Mouse (Mus musculus) fibroblast of lung, adult 2 months (primary cell): ENCODE data around the gene Hoga1.

Experiments
- DNase-seq: peaks from one replicate; pipeline ENCODE4 v3.0.0-alpha.2; 2011; ENCODE audit warnings: low read depth

The Hoga1 gene

DNA sequence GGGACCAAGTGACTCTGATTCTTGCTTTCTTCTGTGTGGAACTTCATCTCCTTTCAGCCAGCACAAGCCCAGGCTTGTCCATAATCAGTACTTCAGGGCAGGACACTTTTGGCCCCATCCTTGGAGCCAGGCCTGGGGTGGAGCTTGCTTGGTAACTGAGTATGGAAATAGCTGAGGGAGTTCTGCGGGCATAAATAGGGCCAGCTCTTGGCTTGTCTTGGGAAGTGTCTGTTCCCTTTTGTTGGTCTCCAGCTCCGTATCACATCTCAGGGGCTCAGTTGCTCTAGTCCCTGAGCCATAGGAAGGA, 22.9 kb upstream of the Hoga1 start:
- no peak for DNase-seq

DNA sequence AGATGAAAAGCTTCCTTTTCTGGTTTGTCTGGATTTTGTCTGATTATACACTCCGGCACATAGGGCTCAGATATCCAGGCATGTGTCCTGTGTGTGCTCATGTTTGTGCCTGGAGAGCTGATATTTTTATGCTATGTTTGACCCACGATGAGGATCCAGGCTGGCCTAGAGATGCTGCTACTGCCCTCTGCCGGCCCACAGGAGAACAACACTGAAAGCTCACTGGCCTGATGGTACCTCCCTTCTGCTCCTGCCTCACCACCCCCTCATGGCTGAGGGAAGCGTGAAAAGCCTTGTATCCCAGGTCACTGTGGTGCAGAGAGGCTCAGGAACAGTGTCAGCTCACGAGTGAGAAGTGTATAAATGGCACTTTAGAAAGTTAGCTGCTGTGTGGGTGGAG, 19.3 kb upstream of the Hoga1 start:
- DNase-seq: no peak

DNA sequence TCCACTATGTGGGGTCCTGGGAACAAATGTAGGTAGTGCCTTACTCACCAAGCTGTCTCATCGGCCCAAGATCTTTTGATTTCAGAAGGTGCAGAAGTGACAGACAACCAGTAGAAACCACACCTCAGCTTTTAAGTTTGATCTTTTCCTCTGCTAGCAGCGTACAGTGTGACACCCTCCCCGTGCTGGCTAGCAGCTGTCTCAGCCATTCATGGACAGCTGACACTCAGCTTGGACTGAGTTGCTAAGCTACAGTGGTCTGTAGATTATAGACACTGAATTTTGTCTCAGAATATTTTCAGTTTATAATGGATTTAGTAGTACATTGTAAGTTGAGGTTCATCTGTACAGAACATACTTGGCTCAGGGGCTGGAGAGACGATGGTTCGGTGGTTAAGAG, 14.3 kb upstream of the Hoga1 start:
- DNase-seq: no peak

DNA sequence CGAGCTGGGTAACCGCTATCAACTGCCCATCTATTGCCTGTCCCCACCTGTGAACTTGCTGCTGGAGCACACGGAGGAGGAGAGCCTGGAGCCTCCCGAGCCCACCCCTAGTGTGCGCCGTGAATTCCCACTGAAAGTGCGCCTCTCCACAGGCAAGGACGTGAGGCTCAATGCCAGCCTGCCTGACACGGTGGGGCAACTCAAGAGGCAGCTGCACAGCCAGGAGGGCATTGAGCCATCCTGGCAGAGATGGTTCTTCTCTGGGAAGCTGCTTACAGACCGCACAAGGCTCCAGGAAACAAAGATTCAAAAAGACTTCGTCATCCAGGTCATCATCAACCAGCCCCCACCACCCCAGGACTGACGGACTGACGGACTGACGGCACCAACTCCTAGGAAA, 11.8 kb upstream of the Hoga1 start:
- no peak for DNase-seq

DNA sequence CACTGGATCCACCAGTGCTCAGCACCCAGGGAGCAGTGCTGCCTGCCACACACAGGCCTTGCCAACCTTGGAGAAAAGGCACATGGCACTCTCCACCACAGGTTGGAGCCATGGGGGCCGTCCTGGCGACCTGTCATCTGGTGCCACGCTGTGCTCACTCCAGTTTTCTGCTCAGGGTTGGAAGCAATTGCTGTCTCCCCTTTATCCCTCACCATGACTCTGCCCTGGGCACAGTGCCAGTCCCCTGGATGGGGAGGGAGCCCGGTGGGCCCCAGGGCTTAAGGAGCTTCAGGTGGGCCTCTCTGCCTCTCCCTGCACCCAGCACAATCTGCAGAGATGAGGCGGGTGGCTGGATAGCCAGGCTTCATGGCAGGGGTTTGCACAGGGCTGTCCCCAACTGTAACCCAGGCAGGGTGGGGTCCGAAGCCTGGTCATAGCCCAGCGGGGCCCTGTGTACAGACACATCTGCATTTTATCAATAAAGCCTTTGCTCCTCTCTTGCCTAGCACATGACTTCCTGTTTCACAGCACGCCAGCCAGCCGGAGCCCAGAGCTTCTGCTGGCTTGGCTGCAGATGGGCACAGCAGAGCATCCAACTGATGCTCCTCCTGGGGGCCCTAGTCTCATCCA, 11.1 kb upstream of the Hoga1 start:
- no peak for DNase-seq

DNA sequence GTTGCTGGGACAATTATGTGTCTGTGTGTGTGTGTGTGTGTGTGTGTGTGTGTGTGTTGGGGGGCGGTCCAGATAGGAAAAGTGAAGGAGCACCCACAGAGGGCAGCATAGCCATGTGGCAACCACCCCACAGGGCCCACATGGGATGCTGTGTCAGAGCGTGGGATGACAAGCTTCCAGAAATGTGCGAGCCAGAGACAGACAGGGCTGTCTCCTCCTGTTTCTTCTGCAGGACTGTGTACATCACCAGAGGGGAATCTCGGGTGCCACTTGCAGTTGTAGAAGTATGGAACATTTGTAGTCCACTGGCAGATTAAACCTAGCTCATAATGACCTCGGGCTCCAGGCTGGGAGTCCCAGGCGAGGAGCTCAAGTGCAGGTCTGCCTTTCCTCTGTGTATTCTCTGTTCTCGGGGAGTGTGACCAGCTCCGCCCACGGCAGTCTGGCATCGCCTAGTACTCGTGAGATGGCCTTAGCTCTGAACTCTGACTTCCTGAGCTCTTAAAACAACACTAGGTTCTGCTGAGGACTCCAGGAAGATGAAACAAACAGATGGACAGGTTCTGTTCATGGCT, 10.4 kb upstream of the Hoga1 start:
- no peak for DNase-seq

DNA sequence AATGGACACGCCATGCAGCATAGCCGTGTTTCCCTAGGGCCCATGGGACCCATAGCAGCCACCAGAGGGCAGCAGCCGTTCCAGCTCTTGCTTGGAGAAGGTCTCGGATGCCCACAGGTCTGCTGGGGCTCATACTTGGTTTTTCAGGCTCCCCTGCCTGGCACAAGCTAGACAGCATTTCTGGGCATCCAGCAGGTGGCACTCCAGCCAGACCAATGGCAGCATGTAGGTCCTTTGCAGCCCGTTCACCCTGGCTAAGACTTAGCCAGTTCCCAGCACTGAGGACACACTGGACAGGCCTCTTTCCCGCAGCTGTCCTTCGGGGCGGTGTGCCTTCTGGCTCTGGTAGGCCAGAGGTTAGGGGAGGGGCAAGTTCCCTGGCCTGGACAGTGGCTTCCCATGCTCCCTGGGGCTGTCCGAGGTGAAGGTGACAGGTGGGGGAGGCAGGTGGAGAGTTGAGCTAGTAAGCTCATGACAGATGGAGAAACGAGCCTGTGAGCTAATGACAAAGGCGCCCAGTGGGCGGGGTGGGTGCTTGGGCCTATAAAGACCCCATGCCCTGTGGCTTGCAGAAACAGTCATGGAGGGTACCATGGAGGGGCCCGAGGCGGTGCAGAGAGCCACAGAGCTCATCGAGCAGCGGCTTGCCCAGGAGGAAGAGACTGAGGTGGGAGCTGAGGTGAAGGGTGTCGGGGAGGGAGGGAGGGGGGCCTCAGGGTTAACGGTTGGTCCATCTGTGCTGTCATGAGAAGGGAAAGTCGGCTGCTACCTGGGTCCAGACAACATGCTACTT, 9.8 kb upstream of the Hoga1 start, which contains the start of gene Ankrd2:
Gene Ankrd2 (plus strand): TSS at position 545 of the 793 bp plus-strand sequence.
- peak; percentile 60 for DNase-seq

DNA sequence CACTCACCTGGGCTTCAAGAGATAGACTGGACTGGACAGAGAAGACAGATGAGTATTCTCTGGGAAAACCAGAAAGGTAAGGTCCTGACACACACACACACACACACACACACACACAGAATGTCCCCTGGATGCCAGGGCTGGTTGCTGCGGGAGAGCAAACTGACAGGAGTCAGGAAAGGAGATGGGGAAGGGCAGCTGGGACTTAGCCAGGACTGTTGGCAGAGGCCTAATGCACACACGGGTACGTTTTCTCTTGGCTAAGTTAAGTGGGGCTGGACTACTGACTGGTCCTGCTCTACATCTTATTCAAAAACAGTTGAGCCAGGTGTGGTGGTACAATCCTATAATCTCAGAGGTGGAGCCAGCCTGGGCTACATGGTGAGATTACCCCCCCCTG, 9.1 kb upstream of the Hoga1 start:
- DNase-seq: no peak

DNA sequence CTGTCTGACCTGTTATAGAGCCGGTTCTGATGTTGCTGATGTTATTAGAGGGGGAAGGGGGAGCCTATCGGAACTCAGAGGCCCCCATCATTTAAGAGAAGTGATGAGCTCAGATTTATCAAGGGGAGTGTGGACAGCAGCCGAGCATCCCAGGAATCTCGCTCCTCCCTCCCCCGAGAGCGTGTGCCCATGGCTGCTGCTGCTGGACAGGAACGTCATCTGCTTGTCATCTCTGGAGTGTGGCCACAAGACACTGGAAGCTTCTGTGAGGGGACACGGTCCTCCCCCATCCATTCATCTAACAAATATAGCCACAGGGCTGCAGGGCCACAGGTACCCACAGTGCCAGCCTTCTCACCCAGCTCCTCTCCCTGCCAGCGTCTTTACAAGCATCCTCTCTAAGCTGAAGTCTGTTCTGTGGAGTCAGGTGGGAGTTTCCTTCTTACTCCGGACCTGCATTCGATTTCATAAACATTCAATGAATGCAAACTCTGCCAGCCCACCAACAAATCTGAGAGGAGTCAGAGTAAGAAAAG, 8.2 kb upstream of the Hoga1 start:
- DNase-seq: no peak

DNA sequence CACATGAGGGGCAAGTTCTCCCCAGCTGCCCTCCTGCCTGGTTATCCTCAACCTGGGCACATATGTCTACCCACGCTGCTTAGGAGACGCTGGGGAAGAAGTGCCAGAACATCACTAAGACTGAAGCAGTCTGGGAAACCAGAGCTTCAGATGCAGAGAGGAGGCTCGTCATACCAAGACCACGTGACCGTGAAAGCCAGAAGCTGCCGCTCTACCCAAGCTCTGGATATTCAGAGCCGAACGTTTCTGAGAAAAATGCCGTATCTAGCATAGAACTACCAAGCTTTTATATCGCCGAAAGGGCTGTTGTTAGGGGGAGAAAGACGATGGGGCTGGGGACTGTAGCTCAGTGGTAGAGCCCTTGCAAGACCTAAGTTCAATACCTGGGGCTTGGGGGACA, 7.1 kb upstream of the Hoga1 start:
- DNase-seq: no peak

DNA sequence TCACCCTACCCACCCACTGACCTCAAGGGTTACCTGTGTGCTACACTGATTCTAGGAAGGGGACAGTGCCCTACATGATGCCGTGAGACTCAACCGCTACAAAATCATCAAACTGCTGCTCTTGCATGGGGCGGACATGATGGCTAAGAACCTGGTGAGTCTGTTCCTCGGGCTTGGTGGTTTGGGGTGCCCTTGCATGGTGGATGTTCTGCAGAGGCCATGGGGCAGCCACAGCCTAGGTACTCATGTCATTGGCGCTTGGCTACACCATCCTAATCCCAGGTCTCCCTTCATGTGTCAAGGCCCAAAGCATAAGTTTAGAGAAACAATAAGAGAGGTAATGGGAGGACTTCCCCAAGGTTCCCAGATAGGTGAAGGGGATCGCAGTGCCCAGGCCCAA, 1.4 kb upstream of the Hoga1 start:
- no peak for DNase-seq

DNA sequence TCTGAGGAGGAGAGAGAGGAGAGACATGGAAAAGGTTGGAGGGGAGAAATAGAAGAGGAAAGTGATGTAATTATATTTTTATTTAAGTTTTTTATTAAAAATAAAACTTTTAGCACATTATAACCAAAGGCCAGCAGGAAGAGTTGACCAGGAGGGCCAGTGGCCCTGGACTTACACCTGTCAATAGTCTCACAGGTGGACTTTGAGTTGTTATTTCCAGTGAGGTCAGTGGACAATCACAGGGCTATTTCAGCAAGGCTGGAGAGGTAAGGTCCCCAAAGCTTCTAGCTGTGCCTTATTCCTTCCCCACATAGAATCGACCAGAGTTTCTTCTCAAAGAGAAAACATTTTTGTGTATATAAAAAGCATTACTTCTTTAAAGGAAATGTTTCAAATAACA, 4.8 kb downstream of the Hoga1 start:
- DNase-seq: no peak

DNA sequence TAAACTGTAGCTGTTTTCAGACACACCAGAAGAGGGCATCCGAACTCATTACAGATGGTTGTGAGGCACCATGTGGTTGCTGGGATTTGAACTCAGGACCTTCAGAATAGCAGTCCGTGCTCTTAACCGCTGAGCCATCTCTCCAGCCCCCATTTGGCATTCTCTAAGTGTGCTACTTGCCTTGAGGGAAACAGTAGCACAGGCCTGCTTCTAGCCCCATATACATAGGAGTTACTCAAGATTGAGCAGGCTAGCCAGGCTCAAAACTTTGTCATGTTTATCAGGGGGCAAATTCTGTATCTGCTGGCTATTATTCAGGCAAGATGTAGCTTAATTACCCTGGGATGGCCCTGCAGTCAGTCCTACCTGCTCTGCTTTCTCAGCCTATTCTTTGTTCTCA, 5.9 kb downstream of the Hoga1 start:
- DNase-seq: no peak

DNA sequence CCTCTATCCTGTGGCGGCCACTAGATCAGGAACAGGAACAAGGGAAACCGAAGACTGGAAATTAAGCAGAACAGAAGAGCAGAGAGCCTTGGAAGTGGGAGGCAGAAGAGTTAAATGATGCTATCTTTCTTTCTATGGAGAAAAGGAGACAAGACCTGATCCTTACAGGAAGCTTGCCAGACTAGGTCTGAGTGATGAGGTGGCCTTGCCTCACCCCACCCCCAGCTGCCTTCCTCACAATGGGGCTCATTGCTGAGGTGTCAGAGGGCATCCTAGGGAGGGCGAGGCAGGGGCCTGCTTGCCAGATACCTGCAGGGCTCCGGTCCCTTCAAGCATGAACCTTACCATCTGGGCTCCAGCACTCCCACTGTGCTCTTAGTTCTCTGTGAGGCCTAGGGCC, 6.5 kb downstream of the Hoga1 start, which contains the start of gene 4933411K16Rik:
Gene 4933411K16Rik (plus strand): TSS at position 301 of the 400 bp plus-strand sequence.
- DNase-seq: no peak

DNA sequence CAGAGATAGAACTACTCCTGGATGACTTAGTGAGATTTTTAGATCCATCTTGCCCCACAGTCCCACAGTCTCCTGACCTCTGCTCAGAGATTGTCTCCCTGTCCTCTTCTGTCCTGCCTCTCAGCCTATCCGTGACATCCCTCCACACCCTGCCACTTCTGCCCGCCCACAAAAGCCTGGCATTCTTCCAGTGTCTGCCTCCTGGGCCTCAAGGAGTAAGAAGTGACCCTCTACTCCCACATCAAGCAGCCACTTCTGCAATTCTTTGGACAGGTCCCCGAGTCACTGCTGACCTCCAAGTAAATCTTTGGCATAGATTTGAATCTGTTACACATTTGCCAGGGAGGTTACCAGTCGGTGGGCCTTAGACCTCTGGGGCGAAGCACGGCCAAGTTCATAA, 8.8 kb downstream of the Hoga1 start:
- DNase-seq: no peak

DNA sequence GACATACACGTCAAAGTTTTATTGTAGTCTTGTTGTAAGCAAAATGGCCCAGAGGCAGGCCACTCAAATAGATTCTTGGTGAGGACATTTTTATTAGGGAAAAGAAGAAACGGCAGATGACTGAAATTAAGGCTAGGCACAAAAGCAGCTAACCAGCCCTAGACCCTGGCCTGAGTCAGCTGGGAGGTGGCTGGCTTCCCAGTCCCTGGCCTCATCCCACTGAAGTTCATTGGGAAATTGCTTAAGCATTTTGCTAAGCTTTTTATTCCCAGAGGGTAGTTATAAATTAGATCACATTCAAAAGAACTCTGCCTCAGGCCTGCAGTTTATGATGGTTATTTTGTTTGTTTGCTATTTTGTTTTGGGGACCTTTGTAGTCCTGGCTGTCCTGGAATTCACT, 10.5 kb downstream of the Hoga1 start:
- DNase-seq: peak; percentile 58

DNA sequence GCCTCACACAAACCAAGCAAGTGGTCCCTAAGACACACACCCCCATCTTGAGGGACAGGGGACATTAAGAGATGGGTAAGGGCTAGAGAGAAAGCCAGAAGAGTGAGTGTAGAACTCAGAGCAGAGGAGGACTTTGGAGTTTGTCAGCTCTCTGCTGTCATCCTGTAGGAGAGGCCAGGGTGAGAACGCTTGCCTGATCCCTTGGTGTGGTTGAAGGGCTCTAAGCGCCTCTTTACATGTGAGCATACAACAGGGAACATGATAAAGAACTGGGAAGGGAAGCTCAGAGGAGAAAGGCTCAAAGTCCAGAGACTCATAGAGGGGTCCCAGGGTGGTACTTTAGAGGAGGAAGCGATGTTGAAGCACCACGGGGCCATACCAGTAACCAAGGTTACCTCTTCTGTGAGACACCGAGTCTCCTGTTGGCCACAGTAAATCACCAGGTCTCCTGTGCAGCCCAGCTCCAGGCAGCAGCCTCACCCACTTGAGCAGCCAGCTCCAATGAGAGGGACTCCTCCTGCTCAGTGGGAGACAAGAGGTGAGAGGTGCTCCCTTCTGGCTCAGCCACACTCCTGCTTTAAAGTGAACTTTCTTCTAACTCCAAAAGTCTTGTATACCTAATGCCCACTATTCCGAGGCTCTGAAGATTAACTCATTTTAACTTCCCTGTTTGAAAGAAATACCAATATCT, 11.5 kb downstream of the Hoga1 start:
- DNase-seq: no peak

DNA sequence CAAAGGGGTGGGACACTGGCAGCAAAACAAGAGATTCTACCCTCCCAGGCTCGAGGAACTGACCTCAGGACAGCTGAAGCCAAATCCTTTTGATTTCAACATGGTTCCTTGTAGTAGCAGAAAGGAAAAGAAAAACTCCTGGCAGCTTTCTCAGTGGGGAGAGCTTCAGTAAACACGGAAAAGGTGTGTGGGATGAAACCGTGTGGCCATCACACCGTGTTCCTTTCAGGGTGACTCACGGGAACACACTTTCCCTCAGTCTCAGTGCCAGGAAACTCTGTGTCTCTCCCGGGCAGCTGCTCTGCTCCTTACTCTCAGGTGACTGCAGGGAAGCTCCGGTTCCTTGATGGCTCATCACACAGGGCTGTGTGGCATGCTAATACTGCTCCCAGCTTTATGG, 13.0 kb downstream of the Hoga1 start:
- DNase-seq: no peak

DNA sequence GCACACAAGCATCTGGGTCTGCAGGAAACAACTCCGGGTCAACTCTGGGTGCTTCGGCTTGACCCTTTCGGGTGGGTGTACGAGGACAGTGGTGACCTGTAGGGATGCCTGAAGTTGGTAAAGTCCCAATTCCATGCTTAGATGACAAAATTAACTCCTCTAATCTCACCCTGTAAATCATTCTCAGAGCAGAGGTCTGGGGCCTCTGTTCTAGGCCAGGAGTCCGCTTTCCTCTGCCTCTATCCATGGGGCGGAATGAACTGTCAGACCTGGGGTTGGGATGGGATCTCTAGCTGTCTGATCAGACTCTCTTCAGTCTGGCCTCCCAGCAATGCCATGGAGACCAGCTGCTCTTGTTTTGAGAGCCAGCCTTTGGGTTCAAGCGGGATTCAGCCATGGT, 16.0 kb downstream of the Hoga1 start:
- DNase-seq: no peak

DNA sequence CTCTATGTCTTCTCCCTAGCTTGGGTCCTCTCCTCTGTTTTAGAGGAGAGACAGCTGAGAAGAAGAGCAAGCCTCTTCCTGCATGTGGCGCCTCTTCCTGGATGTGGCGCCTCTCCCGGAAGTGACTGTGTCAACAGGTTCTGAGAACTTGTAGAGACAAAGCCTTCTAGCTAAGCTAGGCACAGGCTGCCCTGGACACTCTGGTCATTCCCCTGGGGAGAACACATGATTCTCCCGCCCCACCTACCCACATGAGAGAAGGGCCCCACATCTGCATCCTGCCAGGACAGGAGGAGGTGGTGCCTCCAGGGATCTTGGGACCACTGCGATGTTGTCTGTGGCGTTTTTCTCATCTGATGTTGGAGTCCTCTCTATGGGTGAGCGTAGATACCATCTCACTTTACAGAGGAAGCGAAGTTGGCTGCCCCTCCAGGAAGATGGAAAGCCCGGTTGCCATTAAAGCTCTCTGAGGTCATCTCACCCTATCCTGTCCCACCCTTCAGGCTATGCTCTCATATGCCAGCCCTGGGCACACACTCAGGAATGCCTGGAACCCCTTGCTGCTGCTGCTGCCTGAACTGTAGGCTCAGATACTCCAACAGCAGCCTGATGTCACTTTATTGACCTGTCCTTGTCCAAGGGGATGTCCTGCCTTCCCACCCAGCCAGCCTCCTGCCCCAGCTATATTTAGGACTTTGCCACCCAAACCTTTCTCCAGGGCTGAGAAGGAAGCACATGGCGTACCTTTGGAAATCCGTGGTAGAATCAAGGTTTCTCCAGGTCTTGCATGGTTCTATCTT, 23.2 kb downstream of the Hoga1 start:
- DNase-seq: no peak

DNA sequence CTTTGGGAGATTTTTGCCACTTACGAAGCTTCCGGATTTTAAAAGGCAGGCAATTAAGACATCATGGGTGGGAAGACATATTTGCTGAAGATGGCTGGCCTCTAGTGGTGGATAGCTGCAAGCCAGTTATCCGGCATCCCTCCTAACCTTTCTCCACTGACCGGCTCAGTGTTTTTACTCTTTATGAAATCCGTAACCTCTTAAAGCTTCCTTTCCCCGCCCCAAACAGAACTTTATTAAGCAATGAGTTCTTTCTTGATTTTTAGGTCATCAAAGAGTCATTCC, 23.8 kb downstream of the Hoga1 start:
- DNase-seq: no peak

DNA sequence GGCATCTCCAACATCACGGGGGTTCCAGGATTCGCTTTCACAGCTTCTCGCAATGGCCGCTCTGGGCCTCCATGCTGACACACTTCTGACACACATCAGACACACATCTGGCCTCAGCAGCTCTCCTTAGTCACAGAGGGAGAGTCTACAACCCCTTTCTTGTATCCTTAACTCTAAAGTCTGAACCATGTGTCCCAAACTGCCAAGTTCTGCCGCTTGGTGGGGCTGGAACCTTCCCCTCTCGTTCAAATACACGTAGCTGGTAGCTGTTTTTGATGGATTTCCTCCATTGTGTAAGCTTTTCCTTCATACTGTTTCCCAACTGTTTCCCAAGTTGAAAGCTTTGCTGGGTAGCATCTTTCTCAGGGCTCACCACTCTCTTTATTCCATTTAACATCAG, 25.8 kb downstream of the Hoga1 start:
- DNase-seq: peak; percentile 49
